Mouse (Mus musculus): ENCODE results near the gene Rap1gap. TPM values are rescaled to one million over a fixed set of nuclear protein-coding genes. Genes with fewer than 3 reads are reported as not detected.

Gene Rap1gap
- polyA plus RNA-seq, 1 experiment: 396 TPM

DNA sequence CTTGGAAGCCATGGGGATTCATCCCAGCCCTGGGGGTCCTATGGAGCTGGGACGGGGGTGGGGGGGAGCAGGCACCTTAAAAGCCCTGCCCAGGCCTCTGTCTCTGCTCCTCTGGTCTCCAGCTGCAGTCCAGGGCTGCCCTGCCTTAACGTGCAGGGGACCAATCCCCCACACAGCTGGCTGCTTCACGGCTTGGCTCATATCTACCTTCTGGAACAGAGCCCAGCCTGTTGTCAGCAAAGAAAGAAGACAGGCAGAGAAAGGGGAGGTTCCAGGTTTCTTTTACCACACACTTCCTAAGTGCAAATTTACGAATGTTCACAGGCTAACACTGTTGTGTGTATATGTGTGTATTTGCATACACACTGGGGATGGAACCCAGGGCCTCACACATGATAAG, 31.4 kb downstream of the Rap1gap start:
- WGBS: 18% methylated on average over 4 of the region's 4 CpGs
- H3K27ac ChIP-seq (ENCODE audit: insufficient read depth, low read length): no peak overlapping the region
- peaks cover 46% of the 10 kb centered on the region for H3K4me1 ChIP-seq (ENCODE audit: control insufficient read depth, insufficient read depth, low read length)
- no peak overlapping the region for H3K4me3 ChIP-seq (replicated peaks; ENCODE audit: insufficient read depth, low read depth, low read length)
- H3K27me3 ChIP-seq (ENCODE audit: control insufficient read depth, insufficient read depth, low read length): no peaks in the 10 kb centered on the region
- no peak for DNase-seq
- no peak for TF ChIP-seq POLR2A (IDR thresholded peaks at IDR 0.05; ENCODE audit: borderline replicate concordance, insufficient read depth, low read length)
- no peak for TF ChIP-seq CTCF (IDR thresholded peaks at IDR 0.05; ENCODE audit: borderline replicate concordance, insufficient read depth, low read depth, low read length)

GRCm38 (mm10) chr4:137697156-137697885, 32.8 kb downstream of the Rap1gap start:
- H3K4me3 ChIP-seq (replicated peaks; ENCODE audit: insufficient read depth, low read depth, low read length): no peak overlapping the region
- TF ChIP-seq CTCF (IDR thresholded peaks at IDR 0.05; ENCODE audit: borderline replicate concordance, insufficient read depth, low read depth, low read length) (no peak), POLR2A (IDR thresholded peaks at IDR 0.05; ENCODE audit: borderline replicate concordance, insufficient read depth, low read length) (no peak)
- H3K27ac ChIP-seq (ENCODE audit: insufficient read depth, low read length): peak overlapping the region; percentile 90
- WGBS: 40% methylated on average over 13 of the region's 13 CpGs
- H3K4me1 ChIP-seq (ENCODE audit: control insufficient read depth, insufficient read depth, low read length): peaks cover 52% of the 10 kb centered on the region
- no peak for DNase-seq
- H3K27me3 ChIP-seq (ENCODE audit: control insufficient read depth, insufficient read depth, low read length): no peaks in the 10 kb centered on the region

GRCm38 (mm10) chr4:137698076-137698985, 33.8 kb downstream of the Rap1gap start:
- DNase-seq: peak; percentile 82 to 84
- Histone ChIP-seq H3K27ac (ENCODE audit: insufficient read depth, low read length) (peak overlapping the region; percentile 90), H3K4me3 (replicated peaks; ENCODE audit: insufficient read depth, low read depth, low read length) (no peak overlapping the region), H3K27me3 (ENCODE audit: control insufficient read depth, insufficient read depth, low read length) (no peaks in the 10 kb centered on the region), H3K4me1 (ENCODE audit: control insufficient read depth, insufficient read depth, low read length) (peaks cover 55% of the 10 kb centered on the region)
- TF ChIP-seq POLR2A (IDR thresholded peaks at IDR 0.05; ENCODE audit: borderline replicate concordance, insufficient read depth, low read length) (no peak), CTCF (IDR thresholded peaks at IDR 0.05; ENCODE audit: borderline replicate concordance, insufficient read depth, low read depth, low read length) (no peak)
- 13% methylated on average over 7 of the region's 7 CpGs for WGBS

DNA sequence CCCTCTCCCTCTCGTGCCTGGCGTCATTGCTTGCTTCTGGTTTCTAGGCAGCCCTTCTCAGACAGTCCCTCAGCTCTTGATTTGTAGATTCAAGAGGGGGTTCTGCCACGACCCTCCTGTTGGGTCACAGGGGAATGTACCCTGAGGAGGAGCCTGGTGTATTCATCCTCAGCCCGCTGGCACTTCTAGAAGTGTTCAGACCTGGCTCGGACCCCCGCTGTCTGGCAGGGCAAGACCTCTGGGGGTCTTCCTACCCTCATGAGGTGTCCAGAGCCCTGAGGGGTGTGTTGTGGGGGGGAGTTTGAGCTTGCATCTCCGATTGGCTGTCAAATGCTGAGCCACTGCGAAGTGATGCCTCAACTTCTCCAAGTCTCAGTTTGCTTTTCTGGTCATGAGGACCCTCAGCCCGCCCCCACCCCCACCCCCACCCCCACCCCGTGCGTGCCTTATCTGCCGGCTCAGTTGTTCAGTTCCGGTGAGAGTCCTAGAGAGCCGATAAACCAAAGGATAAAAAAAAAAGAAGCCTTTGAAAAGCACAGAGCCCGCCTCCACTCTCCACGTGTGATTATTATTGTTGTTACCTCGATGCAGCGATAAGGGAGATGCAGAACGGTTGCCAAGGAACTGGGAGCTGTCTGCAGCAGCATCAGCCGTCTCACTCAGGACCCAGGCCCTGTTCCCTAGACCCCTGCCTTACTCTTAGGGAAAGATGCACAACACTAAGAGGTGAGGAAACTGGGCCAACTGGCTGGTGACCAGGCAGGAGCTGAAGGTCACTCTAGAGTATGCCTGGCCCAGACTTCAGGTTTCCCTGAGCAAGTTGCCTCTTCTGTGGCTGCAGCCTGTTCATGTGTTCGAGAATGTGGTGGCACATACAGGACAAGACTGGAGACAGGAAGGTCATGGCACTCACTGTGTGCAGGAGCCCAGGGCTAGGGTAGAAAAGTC, 35.0 kb downstream of the Rap1gap start:
- H3K27ac ChIP-seq (ENCODE audit: insufficient read depth, low read length): peak overlapping the region; percentile 90
- H3K4me1 ChIP-seq (ENCODE audit: control insufficient read depth, insufficient read depth, low read length): peaks cover 58% of the 10 kb centered on the region
- no peak for TF ChIP-seq CTCF (IDR thresholded peaks at IDR 0.05; ENCODE audit: borderline replicate concordance, insufficient read depth, low read depth, low read length)
- no peak for TF ChIP-seq POLR2A (IDR thresholded peaks at IDR 0.05; ENCODE audit: borderline replicate concordance, insufficient read depth, low read length)
- peak in 1 of 2 experiments; percentile 51 for DNase-seq
- H3K27me3 ChIP-seq (ENCODE audit: control insufficient read depth, insufficient read depth, low read length): no peaks in the 10 kb centered on the region
- 39% methylated on average over 21 of the region's 21 CpGs for WGBS
- H3K4me3 ChIP-seq (replicated peaks; ENCODE audit: insufficient read depth, low read depth, low read length): no peak overlapping the region

DNA sequence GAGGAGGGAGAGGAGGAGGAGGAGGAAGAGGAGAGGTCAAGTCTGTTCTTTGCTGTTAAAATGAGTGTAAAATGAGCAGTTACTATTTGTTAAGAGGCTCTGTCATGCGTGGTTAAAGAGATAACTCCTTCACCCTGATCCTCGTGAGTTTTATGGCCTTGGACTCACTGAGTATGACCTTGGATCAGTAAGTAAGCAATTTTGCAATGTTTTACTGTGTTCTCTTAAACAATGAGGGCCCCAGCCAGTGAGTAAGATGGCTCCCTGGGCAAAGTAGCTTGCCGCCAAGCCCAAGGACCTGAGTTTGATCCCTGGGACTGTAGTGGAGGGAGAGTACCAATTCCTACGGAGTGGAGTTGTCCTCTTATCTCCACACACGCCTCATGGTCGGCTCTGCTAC, 36.4 kb downstream of the Rap1gap start:
- no peak overlapping the region for H3K4me3 ChIP-seq (replicated peaks; ENCODE audit: insufficient read depth, low read depth, low read length)
- peaks cover 62% of the 10 kb centered on the region for H3K4me1 ChIP-seq (ENCODE audit: control insufficient read depth, insufficient read depth, low read length)
- H3K27me3 ChIP-seq (ENCODE audit: control insufficient read depth, insufficient read depth, low read length): no peaks in the 10 kb centered on the region
- WGBS: 67% methylated on average over 6 of the region's 6 CpGs
- no peak overlapping the region for H3K27ac ChIP-seq (ENCODE audit: insufficient read depth, low read length)
- DNase-seq: no peak
- no peak for TF ChIP-seq CTCF (IDR thresholded peaks at IDR 0.05; ENCODE audit: borderline replicate concordance, insufficient read depth, low read depth, low read length)
- TF ChIP-seq POLR2A (IDR thresholded peaks at IDR 0.05; ENCODE audit: borderline replicate concordance, insufficient read depth, low read length): no peak

- 57% methylated on average over 5 of the region's 5 CpGs for WGBS
- Histone ChIP-seq H3K4me3 (replicated peaks; ENCODE audit: insufficient read depth, low read depth, low read length) (no peak overlapping the region), H3K27ac (ENCODE audit: insufficient read depth, low read length) (no peak overlapping the region), H3K4me1 (ENCODE audit: control insufficient read depth, insufficient read depth, low read length) (peaks cover 54% of the 10 kb centered on the region), H3K27me3 (ENCODE audit: control insufficient read depth, insufficient read depth, low read length) (no peaks in the 10 kb centered on the region)
- no peak for TF ChIP-seq CTCF (IDR thresholded peaks at IDR 0.05; ENCODE audit: borderline replicate concordance, insufficient read depth, low read depth, low read length)
- TF ChIP-seq POLR2A (IDR thresholded peaks at IDR 0.05; ENCODE audit: borderline replicate concordance, insufficient read depth, low read length): no peak
- no peak for DNase-seq
These were observed 38.6 kb downstream of the Rap1gap start for GRCm38 (mm10) chr4:137703077-137703476.

DNA sequence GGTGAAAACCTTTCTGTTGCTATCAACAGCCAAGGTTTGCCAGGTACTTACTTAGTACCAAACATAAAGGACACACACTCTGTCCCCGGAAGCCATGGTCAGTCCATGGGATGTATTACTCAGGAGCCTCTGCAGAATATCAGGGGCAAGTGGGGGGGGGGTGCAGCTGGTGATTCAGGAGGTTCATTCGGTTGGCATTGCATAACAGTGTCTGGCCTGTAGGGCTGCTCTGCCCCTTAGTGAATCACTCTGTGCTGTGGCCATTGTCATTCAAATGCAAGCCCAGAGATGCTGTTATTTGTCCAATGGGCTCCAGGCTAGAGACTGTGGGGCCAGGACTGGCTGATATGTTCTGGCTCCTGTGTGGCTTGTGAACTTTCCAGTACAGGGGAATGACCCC, 40.0 kb downstream of the Rap1gap start:
- TF ChIP-seq CTCF (IDR thresholded peaks at IDR 0.05; ENCODE audit: borderline replicate concordance, insufficient read depth, low read depth, low read length) (no peak), POLR2A (IDR thresholded peaks at IDR 0.05; ENCODE audit: borderline replicate concordance, insufficient read depth, low read length) (no peak)
- Histone ChIP-seq H3K27me3 (ENCODE audit: control insufficient read depth, insufficient read depth, low read length) (no peaks in the 10 kb centered on the region), H3K4me3 (replicated peaks; ENCODE audit: insufficient read depth, low read depth, low read length) (no peak overlapping the region), H3K4me1 (ENCODE audit: control insufficient read depth, insufficient read depth, low read length) (peaks cover 55% of the 10 kb centered on the region), H3K27ac (ENCODE audit: insufficient read depth, low read length) (no peak overlapping the region)
- 32% methylated on average over 2 of the region's 2 CpGs for WGBS
- DNase-seq: no peak

All from cerebellum, adult 2 months (tissue).